11 mouse cellular contexts compared by ENCODE assay signal in the genomic region with DNA sequence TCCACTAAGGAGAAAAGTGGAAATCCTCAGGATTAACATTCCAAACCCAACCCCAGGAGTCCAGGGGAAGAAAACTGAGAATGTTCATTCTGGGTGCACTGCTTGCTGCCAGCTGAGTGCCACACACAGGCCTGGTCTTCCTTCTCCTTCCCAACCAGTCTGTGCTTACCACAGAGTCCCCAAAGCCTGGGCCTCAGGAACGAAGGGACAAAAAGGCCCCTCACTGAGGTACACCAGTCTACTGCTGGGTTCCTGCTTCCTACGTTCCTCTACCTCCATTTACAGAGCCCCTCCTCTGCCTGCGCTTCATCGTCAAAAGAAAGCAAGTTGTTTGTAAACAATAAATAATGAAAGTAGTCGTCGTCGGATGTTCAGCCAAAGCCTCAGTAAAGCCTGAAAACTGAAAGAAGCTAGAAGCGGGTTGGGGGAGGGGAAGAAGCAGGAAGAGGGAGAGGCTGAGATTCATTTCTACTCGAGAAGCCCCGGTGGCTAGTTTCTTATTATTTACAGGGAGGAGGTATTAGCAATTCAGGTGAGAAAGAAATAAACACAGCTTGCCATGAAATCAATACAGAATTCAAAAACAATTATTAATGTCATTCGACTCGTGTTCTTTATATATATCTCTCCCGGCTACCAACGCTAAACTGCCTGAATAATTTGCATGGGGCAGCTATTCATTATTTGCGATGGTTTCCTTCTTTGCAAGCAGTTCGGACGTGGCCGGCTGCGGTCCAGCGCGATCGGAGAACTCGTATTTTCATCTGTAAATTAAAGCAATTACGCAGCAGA. TPM values are rescaled to one million over a fixed set of nuclear protein-coding genes. Genes with fewer than 3 reads are reported as not detected.
DNase-seq lines count a peak whose midpoint lies in the region; ATAC-seq lines count a peak whose summit lies in the region.
"Had no signal": no experiment of that assay in that cellular context is flagged by ENCODE, and none has a peak within 500 bp of the region (broad histone marks: within the 10 kb centered on the region; RNA-seq: fewer than 3 reads in every experiment).

No protein-coding gene starts in this region.

- H3K9me3 ChIP-seq in kidney, embryonic 16.5 days (ENCODE audit: low read length) = no peaks in the 10 kb centered on the region
- no peaks in the 10 kb centered on the region for H3K9me3 ChIP-seq in embryonic facial prominence, embryonic 12.5 days
- no peaks in the 10 kb centered on the region for H3K9me3 ChIP-seq in neural tube, embryonic 12.5 days

- no peak for DNase-seq in kidney, postnatal 10 days
- DNase-seq in induced T-regulatory cell, adult 2 months (ENCODE audit: low read depth) = peak; percentile 37
- DNase-seq in B cell, adult 2 months = no peak
- no peak for DNase-seq in left cerebral cortex, adult 9 months (ENCODE audit: low spot score in 2 of 2)
- DNase-seq in right cerebral cortex, adult 2 months (ENCODE audit: low spot score in 2 of 2) = no peak
- DNase-seq: gastrocnemius, postnatal 36 days; thymus, adult 18-20 months had no signal

- H3K36me3 ChIP-seq in kidney, embryonic 16.5 days (ENCODE audit: insufficient read depth, low read length) = no peaks in the 10 kb centered on the region
- H3K36me3 ChIP-seq in embryonic facial prominence, embryonic 12.5 days = no peaks in the 10 kb centered on the region
- no peaks in the 10 kb centered on the region for H3K36me3 ChIP-seq in neural tube, embryonic 12.5 days

- WGBS in kidney, embryonic 16.5 days = 4% methylated on average over 24 of the region's 24 CpGs
- 3% methylated on average over 24 of the region's 24 CpGs for WGBS in embryonic facial prominence, embryonic 12.5 days
- WGBS in neural tube, embryonic 12.5 days = 2% methylated on average over 24 of the region's 24 CpGs

- H3K27ac ChIP-seq in kidney, embryonic 16.5 days (ENCODE audit: low read length) = no peak overlapping the region
- no peak overlapping the region for H3K27ac ChIP-seq in embryonic facial prominence, embryonic 12.5 days
- no peak overlapping the region for H3K27ac ChIP-seq in neural tube, embryonic 12.5 days

- peaks cover 37% of the 10 kb centered on the region for H3K4me1 ChIP-seq in kidney, embryonic 16.5 days (ENCODE audit: insufficient read depth, low read length)
- peaks cover 18% of the 10 kb centered on the region for H3K4me1 ChIP-seq in embryonic facial prominence, embryonic 12.5 days
- peaks cover 31% of the 10 kb centered on the region for H3K4me1 ChIP-seq in neural tube, embryonic 12.5 days

- H3K4me2 ChIP-seq in kidney, embryonic 16.5 days (replicated peaks; ENCODE audit: low read depth, low read length) = peak overlapping the region; percentile 43
- H3K4me2 ChIP-seq in embryonic facial prominence, embryonic 12.5 days (replicated peaks) = peak overlapping the region; percentile 14; the same call in 1 of the 2 replicates
- H3K4me2 ChIP-seq in neural tube, embryonic 12.5 days (replicated peaks) = peak overlapping the region; percentile 46

- peaks cover 98% of the 10 kb centered on the region for H3K27me3 ChIP-seq in kidney, embryonic 16.5 days (ENCODE audit: insufficient read depth, low read length)
- H3K27me3 ChIP-seq in embryonic facial prominence, embryonic 12.5 days = peaks cover 100% of the 10 kb centered on the region
- H3K27me3 ChIP-seq in neural tube, embryonic 12.5 days (replicated peaks) = peaks cover 100% of the 10 kb centered on the region

- peak overlapping the region; percentile 24 for H3K4me3 ChIP-seq in kidney, embryonic 16.5 days (ENCODE audit: low read length)
- H3K4me3 ChIP-seq in embryonic facial prominence, embryonic 12.5 days = no peak overlapping the region
- H3K4me3 ChIP-seq in neural tube, embryonic 12.5 days = no peak overlapping the region

- H3K9ac ChIP-seq in kidney, embryonic 16.5 days (replicated peaks; ENCODE audit: low read length) = no peak overlapping the region
- H3K9ac ChIP-seq in embryonic facial prominence, embryonic 12.5 days = no peak overlapping the region
- H3K9ac ChIP-seq in neural tube, embryonic 12.5 days = no peak overlapping the region

- ATAC-seq in kidney, embryonic 16.5 days (ENCODE audit: low FRiP score, low TSS enrichment) = no peak
- no peak for ATAC-seq in embryonic facial prominence, embryonic 12.5 days (ENCODE audit: insufficient number of reproducible peaks, insufficient read depth, low FRiP score, low TSS enrichment)
- ATAC-seq in neural tube, embryonic 12.5 days (ENCODE audit: low FRiP score, low read depth) = no peak
- ATAC-seq: Patski had no signal

RNA-seq across cellular contexts. Expression of a gene that starts 2.3 kb away (rescaled TPM):
- 0.30 and 0.42 TPM in 2 replicates for polyA plus RNA-seq in kidney, embryonic 16.5 days (2015; fragmentation: Nextera tagmentation; extraction: Ambion mirVana)
- polyA plus RNA-seq in embryonic facial prominence, embryonic 12.5 days (2016; fragmentation: Nextera tagmentation; extraction: Ambion mirVana) = 4.8 and 5.8 TPM in 2 replicates
- polyA plus RNA-seq in neural tube, embryonic 12.5 days (2016; fragmentation: Nextera tagmentation; extraction: Ambion mirVana) = 2.8 TPM in 2 replicates
- polyA plus RNA-seq: Patski had no signal
